Comparison of ENCODE assay signal across 7 mouse cellular contexts in genomic region chr3:51417135-51417458, GRCm38 (mm10). TPM values are rescaled to one million over a fixed set of nuclear protein-coding genes. Genes with fewer than 3 reads are reported as not detected.
DNase-seq lines count a peak whose midpoint lies in the region; ATAC-seq and TF ChIP-seq lines count a peak whose summit lies in the region.

No protein-coding gene starts in this region.

- H3K36me3 ChIP-seq in spleen, adult 2 months (ENCODE audit: control insufficient read depth, insufficient read depth, low read length) = no peaks in the 10 kb centered on the region
- H3K36me3 ChIP-seq in forebrain, embryonic 13.5 days (ENCODE audit: poor library complexity, severe bottlenecking) = no peaks in the 10 kb centered on the region
- H3K36me3 ChIP-seq in liver, embryonic 12.5 days = peaks cover 22% of the 10 kb centered on the region; the same call in 1 of the 2 replicates

- 9% methylated on average over 8 of the region's 8 CpGs for WGBS in spleen, adult 2 months
- WGBS in forebrain, embryonic 13.5 days = 8% methylated on average over 8 of the region's 8 CpGs
- 5% methylated on average over 8 of the region's 8 CpGs for WGBS in liver, embryonic 12.5 days (ENCODE audit: insufficient replicate concordance)

- H3K4me3 ChIP-seq in spleen, adult 2 months (ENCODE audit: extremely low read depth, insufficient read depth, insufficient read length) = peak overlapping the region; percentile 83
- H3K4me3 ChIP-seq in forebrain, embryonic 13.5 days = peak overlapping the region; percentile 100
- H3K4me3 ChIP-seq in liver, embryonic 12.5 days = peak overlapping the region; percentile 99

- H3K4me1 ChIP-seq in spleen, adult 2 months (ENCODE audit: control insufficient read depth, insufficient read depth, insufficient read length) = peaks cover 7% of the 10 kb centered on the region
- H3K4me1 ChIP-seq in forebrain, embryonic 13.5 days = peaks cover 33% of the 10 kb centered on the region
- H3K4me1 ChIP-seq in liver, embryonic 12.5 days = peaks cover 61% of the 10 kb centered on the region

- H3K27ac ChIP-seq in spleen, adult 2 months (ENCODE audit: insufficient read depth, low read length) = no peak overlapping the region
- H3K27ac ChIP-seq in forebrain, embryonic 13.5 days = no peak overlapping the region
- H3K27ac ChIP-seq in liver, embryonic 12.5 days = peak overlapping the region; percentile 97

- no peak for TF ChIP-seq CTCF in spleen, adult 2 months (IDR thresholded peaks at IDR 0.05; ENCODE audit: extremely low read depth, insufficient read depth, insufficient read length, insufficient replicate concordance)

- ATAC-seq in forebrain, embryonic 13.5 days = no peak
- ATAC-seq in liver, embryonic 12.5 days = no peak

- peak overlapping the region; percentile 98 for H3K9ac ChIP-seq in forebrain, embryonic 13.5 days
- peak overlapping the region; percentile 99 for H3K9ac ChIP-seq in liver, embryonic 12.5 days

- no peak for TF ChIP-seq POLR2A in spleen, adult 2 months (IDR thresholded peaks at IDR 0.05; ENCODE audit: low read depth, low read length)

- no peak for DNase-seq in spleen, adult 2 months (ENCODE audit: low read depth in 1 of 2, low spot score in 2 of 2)
- no peak for DNase-seq in spleen, postnatal 4 days (ENCODE audit: low spot score in 2 of 2)
- no peak for DNase-seq in urinary bladder, postnatal 25 days (ENCODE audit: low spot score)
- no peak for DNase-seq in gastrocnemius, adult 18-20 months (ENCODE audit: low spot score)
- no peak for DNase-seq in ovary, postnatal 10 days (ENCODE audit: low spot score)

- peak overlapping the region; percentile 87 for H3K4me2 ChIP-seq in forebrain, embryonic 13.5 days
- H3K4me2 ChIP-seq in liver, embryonic 12.5 days = peak overlapping the region; percentile 85

- no peaks in the 10 kb centered on the region for H3K27me3 ChIP-seq in spleen, adult 2 months (ENCODE audit: control insufficient read depth, insufficient read depth, low read length)
- H3K27me3 ChIP-seq in forebrain, embryonic 13.5 days = no peaks in the 10 kb centered on the region
- H3K27me3 ChIP-seq in liver, embryonic 12.5 days (replicated peaks) = no peaks in the 10 kb centered on the region

- H3K9me3 ChIP-seq in forebrain, embryonic 13.5 days (replicated peaks) = no peaks in the 10 kb centered on the region
- H3K9me3 ChIP-seq in liver, embryonic 12.5 days (replicated peaks) = no peaks in the 10 kb centered on the region

RNA-seq across cellular contexts. Expression of gene Naa15, which starts 2.1 kb away (rescaled TPM):
- 1.7 and 2.1 TPM in 2 replicates for polyA plus RNA-seq in spleen, adult 2 months (2012; rRNA removed)
- polyA plus RNA-seq in forebrain, embryonic 13.5 days (2015; fragmentation: Nextera tagmentation; extraction: Ambion mirVana) = 59.8 and 60.5 TPM in 2 replicates
- 41.9 and 49.9 TPM in 2 replicates for polyA plus RNA-seq in liver, embryonic 12.5 days (2016; fragmentation: Nextera tagmentation; extraction: Ambion mirVana)
- 10 to 100 TPM; 40.4 to 47.5 TPM for total RNA-seq in gastrocnemius, adult 18-20 months (2021)

RNA-seq across cellular contexts. Expression of gene Ndufc1, which starts 8.3 kb away (rescaled TPM):
- 35.6 and 44.9 TPM in 2 replicates for polyA plus RNA-seq in spleen, adult 2 months (2012; rRNA removed)
- 798 and 924 TPM in 2 replicates for polyA plus RNA-seq in forebrain, embryonic 13.5 days (2015; fragmentation: Nextera tagmentation; extraction: Ambion mirVana)
- polyA plus RNA-seq in liver, embryonic 12.5 days (2016; fragmentation: Nextera tagmentation; extraction: Ambion mirVana) = 539 and 560 TPM in 2 replicates
- 1,000 to 10,000 TPM in 1 of 2 experiments, 100 to 1,000 TPM in 1; 945 to 1,002 TPM for total RNA-seq in gastrocnemius, adult 18-20 months (2021)

RNA-seq across cellular contexts. Expression of gene Mgarp, which starts 20.6 kb away (rescaled TPM):
- polyA plus RNA-seq in spleen, adult 2 months (2012; rRNA removed) = 0.36 TPM in 2 replicates
- 1.5 and 2.2 TPM in 2 replicates for polyA plus RNA-seq in forebrain, embryonic 13.5 days (2015; fragmentation: Nextera tagmentation; extraction: Ambion mirVana)
- 1.3 and 1.7 TPM in 2 replicates for polyA plus RNA-seq in liver, embryonic 12.5 days (2016; fragmentation: Nextera tagmentation; extraction: Ambion mirVana)
- total RNA-seq in gastrocnemius, adult 18-20 months (2021) = under 1 TPM in 1 of 2 experiments, not detected in 1; 0.25 TPM

Comparison
In these comparisons a context has a peak if more than half of its experiments do, and no peak if none do; other contexts are left out.
1. RNA of gene Naa15, which starts 2.1 kb away (polyA plus RNA-seq): 59.8 to 60.5 TPM in forebrain, embryonic 13.5 days and 41.9 to 49.9 TPM in liver, embryonic 12.5 days; 1.7 to 2.1 TPM in spleen, adult 2 months; every median in the first group is over 10 times any median in the second.
2. RNA of gene Ndufc1, which starts 8.3 kb away (polyA plus RNA-seq): 798 to 924 TPM in forebrain, embryonic 13.5 days and 539 to 560 TPM in liver, embryonic 12.5 days; 35.6 to 44.9 TPM in spleen, adult 2 months; every median in the first group is over 10 times any median in the second.
3. Peak in every context shown above with its lines, with median percentiles within 50 percentile points of each other: H3K4me3 ChIP-seq.